9 mouse cellular contexts compared by ENCODE assay signal in the genomic region with DNA sequence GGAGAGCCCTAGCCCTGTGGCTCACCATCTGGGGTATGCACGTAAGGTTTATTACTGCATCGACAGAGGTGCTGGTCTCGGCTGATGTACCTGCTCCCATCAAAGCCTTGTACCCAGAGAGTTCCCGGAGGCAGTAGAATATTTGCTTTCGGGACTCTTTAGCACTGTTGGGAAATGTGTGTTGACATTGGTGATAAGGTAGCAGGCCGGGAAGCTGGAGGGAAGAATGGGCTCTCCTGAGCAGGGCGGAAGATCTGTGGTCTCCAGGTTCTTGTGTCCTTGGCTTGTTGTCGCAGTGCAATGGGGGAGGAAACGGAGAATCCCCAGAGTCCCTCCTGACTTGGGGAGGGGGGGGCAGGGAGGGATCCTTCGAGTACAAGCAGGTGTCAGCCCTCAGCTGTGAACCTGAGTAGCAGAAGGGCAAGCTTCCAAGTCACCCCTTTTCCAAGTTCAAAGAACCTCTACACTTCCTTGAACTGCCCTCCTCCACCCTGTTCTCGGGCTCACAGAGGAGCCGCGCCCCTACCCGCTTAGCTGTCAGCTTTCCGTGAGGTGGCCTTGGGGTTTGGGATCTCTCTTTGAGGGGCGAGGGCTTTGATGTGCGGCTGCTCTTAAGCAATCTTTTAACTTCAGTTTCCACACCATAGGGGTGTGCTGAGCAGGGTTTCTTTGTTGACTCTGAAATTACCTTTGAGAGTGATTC.
A peak's percentile ranks its signal among the peaks of the same experiment; 100 is the strongest.
DNase-seq lines count a peak whose midpoint lies in the region; ATAC-seq and TF ChIP-seq lines count a peak whose summit lies in the region.
"Had no signal": no experiment of that assay in that cellular context is flagged by ENCODE, and none has a peak within 500 bp of the region (broad histone marks: within the 10 kb centered on the region; RNA-seq: fewer than 3 reads in every experiment).

No protein-coding gene starts in this region.

- no peaks in the 10 kb centered on the region for H3K36me3 ChIP-seq in embryonic facial prominence, embryonic 14.5 days (ENCODE audit: control insufficient read depth, insufficient read depth, low read length)
- no peaks in the 10 kb centered on the region for H3K36me3 ChIP-seq in embryonic facial prominence, embryonic 10.5 days (replicated peaks)
- H3K36me3 ChIP-seq in embryonic facial prominence, embryonic 15.5 days: no peaks in the 10 kb centered on the region
- H3K36me3 ChIP-seq in liver, postnatal 0 days (replicated peaks; ENCODE audit: insufficient read depth, low read length): no peaks in the 10 kb centered on the region
- H3K36me3 ChIP-seq in stomach, embryonic 15.5 days: no peaks in the 10 kb centered on the region

- no peaks in the 10 kb centered on the region for H3K4me1 ChIP-seq in embryonic facial prominence, embryonic 14.5 days (ENCODE audit: control insufficient read depth, insufficient read depth, low read length)
- H3K4me1 ChIP-seq in embryonic facial prominence, embryonic 10.5 days: peaks cover 9% of the 10 kb centered on the region
- peaks cover 18% of the 10 kb centered on the region; the same call in 1 of the 2 replicates for H3K4me1 ChIP-seq in embryonic facial prominence, embryonic 15.5 days
- peaks cover 21% of the 10 kb centered on the region for H3K4me1 ChIP-seq in liver, postnatal 0 days (ENCODE audit: insufficient read depth)
- H3K4me1 ChIP-seq in stomach, embryonic 15.5 days: no peaks in the 10 kb centered on the region

- no peaks in the 10 kb centered on the region for H3K27me3 ChIP-seq in embryonic facial prominence, embryonic 14.5 days (replicated peaks; ENCODE audit: control insufficient read depth, insufficient read depth, low read length)
- H3K27me3 ChIP-seq in embryonic facial prominence, embryonic 10.5 days (replicated peaks; ENCODE audit: low read depth, poor library complexity, severe bottlenecking): peaks cover 76% of the 10 kb centered on the region
- H3K27me3 ChIP-seq in embryonic facial prominence, embryonic 15.5 days: no peaks in the 10 kb centered on the region
- 0 out of 2 replicates have a peak, but pooled peaks cover under 1% of the 10 kb centered on the region for H3K27me3 ChIP-seq in liver, postnatal 0 days (ENCODE audit: insufficient read depth, low read length)
- H3K27me3 ChIP-seq in stomach, embryonic 15.5 days (replicated peaks): no peaks in the 10 kb centered on the region

- no peak overlapping the region for H3K4me3 ChIP-seq in embryonic facial prominence, embryonic 14.5 days (ENCODE audit: low read depth, low read length)
- H3K4me3 ChIP-seq in embryonic facial prominence, embryonic 10.5 days: no peak overlapping the region
- H3K4me3 ChIP-seq in embryonic facial prominence, embryonic 15.5 days (replicated peaks): no peak overlapping the region
- H3K4me3 ChIP-seq in liver, postnatal 0 days (ENCODE audit: low read depth, low read length): no peak overlapping the region
- no peak overlapping the region for H3K4me3 ChIP-seq in stomach, embryonic 15.5 days (replicated peaks)

- peak; percentile 72 for DNase-seq in embryonic facial prominence, embryonic 14.5 days (ENCODE audit: low spot score)
- DNase-seq in embryonic facial prominence, embryonic 10.5 days (ENCODE audit: low spot score): no peak
- DNase-seq in liver, postnatal 0 days: peak; percentile 40
- no peak for DNase-seq in gastrocnemius, adult 18-20 months (ENCODE audit: low spot score)
- DNase-seq in B cell, adult 2 months: no peak
- DNase-seq in spleen, adult 18-20 months: no peak
- DNase-seq: kidney, adult 11 months had no signal

- WGBS in embryonic facial prominence, embryonic 14.5 days: 55% methylated on average over 17 of the region's 17 CpGs
- 60% methylated on average over 17 of the region's 17 CpGs for WGBS in embryonic facial prominence, embryonic 10.5 days
- WGBS in embryonic facial prominence, embryonic 15.5 days: 53% methylated on average over 17 of the region's 17 CpGs
- WGBS in liver, postnatal 0 days (ENCODE audit: insufficient replicate concordance): 41% methylated on average over 17 of the region's 17 CpGs
- WGBS in stomach, embryonic 15.5 days: 41% methylated on average over 17 of the region's 17 CpGs

- peak; percentile 62 for ATAC-seq in embryonic facial prominence, embryonic 14.5 days (ENCODE audit: low read depth)
- no peak for ATAC-seq in embryonic facial prominence, embryonic 15.5 days (ENCODE audit: insufficient number of reproducible peaks, low FRiP score, low TSS enrichment, low read depth)
- ATAC-seq in liver, postnatal 0 days: peak; percentile 90
- ATAC-seq in stomach, embryonic 15.5 days (ENCODE audit: insufficient read depth, low FRiP score, low read depth): peak; percentile 87

- no peak for TF ChIP-seq CTCF in liver, postnatal 0 days (IDR thresholded peaks at IDR 0.05; ENCODE audit: low read depth)

- H3K4me2 ChIP-seq in embryonic facial prominence, embryonic 14.5 days (ENCODE audit: low read depth, low read length): no peak overlapping the region
- no peak overlapping the region for H3K4me2 ChIP-seq in embryonic facial prominence, embryonic 15.5 days (replicated peaks)
- peak overlapping the region; percentile 42 for H3K4me2 ChIP-seq in liver, postnatal 0 days (ENCODE audit: low read depth, low read length)
- peak overlapping the region; percentile 26 for H3K4me2 ChIP-seq in stomach, embryonic 15.5 days

- no peak for TF ChIP-seq EP300 in liver, postnatal 0 days (IDR thresholded peaks at IDR 0.05; ENCODE audit: low read depth)

- no peak overlapping the region; the same call in 1 of the 2 replicates for H3K27ac ChIP-seq in embryonic facial prominence, embryonic 14.5 days (replicated peaks; ENCODE audit: low read depth, low read length)
- no peak overlapping the region for H3K27ac ChIP-seq in embryonic facial prominence, embryonic 10.5 days (replicated peaks)
- H3K27ac ChIP-seq in embryonic facial prominence, embryonic 15.5 days (replicated peaks): peak overlapping the region; percentile 28; the same call in 1 of the 2 replicates
- peak overlapping the region; percentile 70 for H3K27ac ChIP-seq in liver, postnatal 0 days (ENCODE audit: low read depth)
- H3K27ac ChIP-seq in stomach, embryonic 15.5 days: peak overlapping the region; percentile 76

- H3K9ac ChIP-seq in embryonic facial prominence, embryonic 14.5 days (ENCODE audit: low read depth, low read length): no peak overlapping the region
- H3K9ac ChIP-seq in embryonic facial prominence, embryonic 15.5 days: no peak overlapping the region
- no peak overlapping the region for H3K9ac ChIP-seq in liver, postnatal 0 days (replicated peaks)
- H3K9ac ChIP-seq in stomach, embryonic 15.5 days: no peak overlapping the region

- H3K9me3 ChIP-seq in embryonic facial prominence, embryonic 14.5 days (ENCODE audit: control insufficient read depth, low read length): no peaks in the 10 kb centered on the region
- H3K9me3 ChIP-seq in embryonic facial prominence, embryonic 10.5 days: no peaks in the 10 kb centered on the region
- no peaks in the 10 kb centered on the region for H3K9me3 ChIP-seq in embryonic facial prominence, embryonic 15.5 days (replicated peaks)
- H3K9me3 ChIP-seq in liver, postnatal 0 days (ENCODE audit: low read length): no peaks in the 10 kb centered on the region
- no peaks in the 10 kb centered on the region for H3K9me3 ChIP-seq in stomach, embryonic 15.5 days

Comparison
In these comparisons a context has a peak if more than half of its experiments do, and no peak if none do; other contexts are left out.
1. DNase-seq: peak in embryonic facial prominence, embryonic 14.5 days (single experiment) and liver, postnatal 0 days (single experiment); none in embryonic facial prominence, embryonic 10.5 days (single experiment), gastrocnemius, adult 18-20 months (single experiment), B cell, adult 2 months (0 of 2) and spleen, adult 18-20 months (0 of 2).
2. H3K27ac ChIP-seq: peak in embryonic facial prominence, embryonic 15.5 days (single experiment), liver, postnatal 0 days (single experiment) and stomach, embryonic 15.5 days (single experiment); none in embryonic facial prominence, embryonic 14.5 days (single experiment) and embryonic facial prominence, embryonic 10.5 days (single experiment).
3. H3K4me2 ChIP-seq: peak in liver, postnatal 0 days (single experiment) and stomach, embryonic 15.5 days (single experiment); none in embryonic facial prominence, embryonic 14.5 days (single experiment) and embryonic facial prominence, embryonic 15.5 days (single experiment).